Mouse (Mus musculus) C2C12 (cell line): ENCODE results near the gene Hmgb1. TPM values are rescaled to one million over a fixed set of nuclear protein-coding genes. Genes with fewer than 3 reads are reported as not detected.

Experiments
- H3K27me3 ChIP-seq: one replicate; pipeline ENCODE4 v1.6.1; 2011; ENCODE audit not compliant: control insufficient read depth, insufficient read depth, insufficient read length
- H3K36me3 ChIP-seq: one replicate; pipeline ENCODE4 v1.6.1; 2011; ENCODE audit not compliant: control insufficient read depth, insufficient read depth
- H3K4me3 ChIP-seq: one replicate; pipeline ENCODE4 v1.5.1; 2011; ENCODE audit warnings: mild to moderate bottlenecking, control low read depth; ENCODE audit not compliant: poor library complexity, insufficient read depth, severe bottlenecking
- H3K79me2 ChIP-seq: one replicate; pipeline ENCODE4 v1.6.1; 2011; ENCODE audit not compliant: control insufficient read depth, insufficient read depth
- H3K79me3 ChIP-seq: one replicate; pipeline ENCODE4 v1.6.1; 2011; ENCODE audit warnings: low read depth, control low read depth
- H3ac ChIP-seq: one replicate; pipeline ENCODE3; 2011; ENCODE audit warnings: low read depth; ENCODE audit not compliant: control insufficient read depth, insufficient read length
- CEBPB ChIP-seq: IDR thresholded peaks from one replicate; pipeline ENCODE4 v1.6.1; 2011; ENCODE audit warnings: low read depth, mild to moderate bottlenecking, control low read depth, moderate library complexity
- CTCF ChIP-seq: IDR thresholded peaks from one replicate; pipeline ENCODE4 v1.5.1; 2011; ENCODE audit not compliant: control insufficient read depth, insufficient read depth, insufficient read length
- FOSL1 ChIP-seq: IDR thresholded peaks from one replicate; pipeline ENCODE4 v1.8.0; 2011; ENCODE audit warnings: mild to moderate bottlenecking, low read length; ENCODE audit not compliant: poor library complexity, insufficient read depth, severe bottlenecking
- MAX ChIP-seq: IDR thresholded peaks from one replicate; pipeline ENCODE4 v1.6.1; 2011; ENCODE audit warnings: mild to moderate bottlenecking, control low read depth
- MYOD1 ChIP-seq: IDR thresholded peaks from one replicate; pipeline ENCODE4 v1.6.1; 2011; ENCODE audit warnings: low read depth; ENCODE audit not compliant: control insufficient read depth, insufficient read length
- MYOG ChIP-seq: IDR thresholded peaks from one replicate; pipeline ENCODE4 v1.6.1; 2011; ENCODE audit not compliant: control insufficient read depth, insufficient read length; ENCODE audit errors: extremely low read depth
- USF1 ChIP-seq: IDR thresholded peaks from one replicate; pipeline ENCODE4 v1.6.1; 2011; ENCODE audit warnings: low read depth, mild to moderate bottlenecking, control low read depth, moderate library complexity
- polyA plus RNA-seq: library from polyadenylated mRNA; unstranded; fragments of >200 nt; fragmentation: generic; extraction: Trizol; gene quantifications from one replicate; pipeline ENCODE4 v1.2.1, GENCODE M21; 2012; ENCODE audit warnings: missing spikeins

Gene Hmgb1
- polyA plus RNA-seq, 1 experiment: 185 TPM

GRCm38 (mm10) chr5:149092926-149093325, 91.4 kb downstream of the Hmgb1 start:
- Histone ChIP-seq H3K4me3 (no peak overlapping the region), H3K36me3 (no peaks in the 10 kb centered on the region), H3ac (no peak overlapping the region), H3K79me2 (no peaks in the 10 kb centered on the region), H3K27me3 (peaks cover 26% of the 10 kb centered on the region), H3K79me3 (no peaks in the 10 kb centered on the region)
- TF ChIP-seq CTCF (no peak), MYOG (no peak), MAX (no peak), CEBPB (no peak), MYOD1 (no peak), FOSL1 (no peak), USF1 (no peak)

GRCm38 (mm10) chr5:149092526-149092925, 91.8 kb downstream of the Hmgb1 start:
- TF ChIP-seq CEBPB (no peak), FOSL1 (no peak), MAX (no peak), CTCF (no peak), MYOG (no peak), MYOD1 (no peak), USF1 (no peak)
- Histone ChIP-seq H3K4me3 (no peak overlapping the region), H3K27me3 (peaks cover 24% of the 10 kb centered on the region), H3K79me3 (no peaks in the 10 kb centered on the region), H3K79me2 (no peaks in the 10 kb centered on the region), H3ac (no peak overlapping the region), H3K36me3 (no peaks in the 10 kb centered on the region)

- Histone ChIP-seq H3ac (no peak overlapping the region), H3K27me3 (peaks cover 24% of the 10 kb centered on the region), H3K79me2 (no peaks in the 10 kb centered on the region), H3K4me3 (no peak overlapping the region), H3K79me3 (no peaks in the 10 kb centered on the region), H3K36me3 (no peaks in the 10 kb centered on the region)
- TF ChIP-seq FOSL1 (no peak), MYOD1 (no peak), MYOG (no peak), CTCF (no peak), CEBPB (no peak)
These were observed 93.0 kb downstream of the Hmgb1 start for GRCm38 (mm10) chr5:149091256-149091655.

- no peaks in the 10 kb centered on the region for H3K36me3 ChIP-seq
- H3K27me3 ChIP-seq: peaks cover 19% of the 10 kb centered on the region
- no peak for TF ChIP-seq FOSL1
- no peak for TF ChIP-seq MYOD1
- no peak for TF ChIP-seq MAX
- TF ChIP-seq CEBPB: no peak
- TF ChIP-seq MYOG: no peak
- no peak for TF ChIP-seq USF1
- TF ChIP-seq CTCF: no peak
- no peaks in the 10 kb centered on the region for H3K79me2 ChIP-seq
- no peak overlapping the region for H3ac ChIP-seq
- H3K79me3 ChIP-seq: no peaks in the 10 kb centered on the region
- H3K4me3 ChIP-seq: no peak overlapping the region
These were observed 94.4 kb downstream of the Hmgb1 start for GRCm38 (mm10) chr5:149089860-149090259.

GRCm38 (mm10) chr5:149089456-149089855, 94.8 kb downstream of the Hmgb1 start:
- H3ac ChIP-seq: no peak overlapping the region
- no peak overlapping the region for H3K4me3 ChIP-seq
- H3K79me2 ChIP-seq: no peaks in the 10 kb centered on the region
- no peaks in the 10 kb centered on the region for H3K79me3 ChIP-seq
- H3K36me3 ChIP-seq: no peaks in the 10 kb centered on the region
- H3K27me3 ChIP-seq: peaks cover 14% of the 10 kb centered on the region
- TF ChIP-seq FOSL1: no peak
- TF ChIP-seq CTCF: no peak
- no peak for TF ChIP-seq USF1
- TF ChIP-seq MYOD1: no peak
- no peak for TF ChIP-seq CEBPB
- TF ChIP-seq MYOG: no peak
- TF ChIP-seq MAX: no peak

GRCm38 (mm10) chr5:149088891-149089290, 95.4 kb downstream of the Hmgb1 start:
- no peaks in the 10 kb centered on the region for H3K79me2 ChIP-seq
- H3K36me3 ChIP-seq: no peaks in the 10 kb centered on the region
- H3K79me3 ChIP-seq: no peaks in the 10 kb centered on the region
- TF ChIP-seq MYOD1 (no peak), CEBPB (no peak), USF1 (no peak), FOSL1 (no peak), CTCF (no peak), MYOG (no peak), MAX (no peak)
- H3K4me3 ChIP-seq: no peak overlapping the region
- no peak overlapping the region for H3ac ChIP-seq
- H3K27me3 ChIP-seq: peaks cover 9% of the 10 kb centered on the region
